Mouse (Mus musculus): ENCODE measurements at regions not wholly inside any gene's neighbourhood (a gene's known extent, or its start where the extent isn't known, plus 50 kb on each side); places are given as distances from the start of the nearest gene placed in this dataset.

GRCm38 (mm10) chr10:45779720-45780119, 202.1 kb downstream of the Hace1 start:
- TF ChIP-seq POLR2A (IDR thresholded peaks at IDR 0.05; ENCODE audit: low read depth, low read length) (no peak), CTCF (IDR thresholded peaks at IDR 0.05; ENCODE audit: borderline replicate concordance, insufficient read depth, low read length) (no peak)
